Mouse (Mus musculus): Measurements from ENCODE around the gene Ptprt.

The Ptprt gene

GRCm38 (mm10) chr2:161706386-161706915 is 954.5 kb downstream of the Ptprt start:
- in situ Hi-C loops (cut with MboI, MseI) = no loop called here

GRCm38 (mm10) chr2:161704811-161705210 is 956.1 kb downstream of the Ptprt start:
- in situ Hi-C loops (cut with MboI, MseI) = no loop called here

- in situ Hi-C loops (cut with MboI, MseI) = no loop called here
Measured at GRCm38 (mm10) chr2:161704410-161704809, 956.5 kb downstream of the Ptprt start.

GRCm38 (mm10) chr2:161695819-161696218 is 965.1 kb downstream of the Ptprt start:
- in situ Hi-C loops (cut with MboI, MseI) = no loop called here

- in situ Hi-C loops (cut with MboI, MseI) = no loop called here
Measured at GRCm38 (mm10) chr2:161668302-161668986, 992.5 kb downstream of the Ptprt start.

- in situ Hi-C loops (cut with MboI, MseI) = no loop called here
Measured at GRCm38 (mm10) chr2:161661912-161662311, 999.0 kb downstream of the Ptprt start.

- in situ Hi-C loops (cut with MboI, MseI) = no loop called here
Measured at GRCm38 (mm10) chr2:161660827-161661226, 1000.1 kb downstream of the Ptprt start.

- in situ Hi-C loops (cut with MboI, MseI) = no loop called here
Measured at GRCm38 (mm10) chr2:161657046-161657445, 1003.9 kb downstream of the Ptprt start.

- in situ Hi-C loops (cut with MboI, MseI) = no loop called here
Measured at GRCm38 (mm10) chr2:161656632-161657031, 1004.3 kb downstream of the Ptprt start.

- in situ Hi-C loops (cut with MboI, MseI) = no loop called here
Measured at GRCm38 (mm10) chr2:161640805-161641204, 1020.1 kb downstream of the Ptprt start.

GRCm38 (mm10) chr2:161634084-161634483 is 1026.9 kb downstream of the Ptprt start:
- in situ Hi-C loops (cut with MboI, MseI) = no loop called here

- in situ Hi-C loops (cut with MboI, MseI) = loop anchor here (10.0 kb wide), 1 partner anchor 1391 kb away; no protein-coding TSS in a partner anchor
Measured at GRCm38 (mm10) chr2:161625896-161626295, 1035.1 kb downstream of the Ptprt start.

GRCm38 (mm10) chr2:161608401-161608800 is 1052.5 kb downstream of the Ptprt start:
- in situ Hi-C loops (cut with MboI, MseI) = no loop called here

- in situ Hi-C loops (cut with MboI, MseI) = no loop called here
Measured at GRCm38 (mm10) chr2:161607372-161607771, 1053.6 kb downstream of the Ptprt start.

GRCm38 (mm10) chr2:161600206-161600808 is 1060.6 kb downstream of the Ptprt start:
- in situ Hi-C loops (cut with MboI, MseI) = no loop called here

- in situ Hi-C loops (cut with MboI, MseI) = no loop called here
Measured at GRCm38 (mm10) chr2:161593391-161594152, 1067.4 kb downstream of the Ptprt start.

GRCm38 (mm10) chr2:161574401-161574800 is 1086.5 kb downstream of the Ptprt start:
- in situ Hi-C loops (cut with MboI, MseI) = no loop called here

- in situ Hi-C loops (cut with MboI, MseI) = no loop called here
Measured at GRCm38 (mm10) chr2:161572201-161572600, 1088.7 kb downstream of the Ptprt start.

GRCm38 (mm10) chr2:161570236-161570995 is 1090.5 kb downstream of the Ptprt start:
- in situ Hi-C loops (cut with MboI, MseI) = no loop called here

GRCm38 (mm10) chr2:161561502-161561901 is 1099.4 kb downstream of the Ptprt start:
- in situ Hi-C loops (cut with MboI, MseI) = loop anchor here (10.0 kb wide), 1 partner anchor 383 kb away; no protein-coding TSS in a partner anchor

- in situ Hi-C loops (cut with MboI, MseI) = no loop called here
Measured at GRCm38 (mm10) chr2:161557874-161558273, 1103.1 kb downstream of the Ptprt start.

All from regulatory T cell (primary cell).